Mouse (Mus musculus) splenic B cell, adult 2 months (primary cell): Measurements from ENCODE around the gene Gm7544.
A peak's percentile ranks its signal among the peaks of the same experiment; 100 is the strongest.
"Not testable (repeated sequence)": the region's sequence is repeated elsewhere in the genome, so short reads cannot be mapped to it uniquely, and the experiment has no call there.

ENCODE experiments used
- DNase-seq: peaks from one replicate; pipeline ENCODE4 v3.0.0-alpha.2; 2011; ENCODE audit warnings: low read depth, low spot score
- H3K27me3 ChIP-seq: 2 replicates; pipeline ENCODE4 v1.6.1; 2012; ENCODE audit warnings: mild to moderate bottlenecking, low read length, moderate library complexity, mixed read lengths; ENCODE audit not compliant: control insufficient read depth, poor library complexity, insufficient read depth, severe bottlenecking
- H3K36me3 ChIP-seq: 2 replicates; pipeline ENCODE4 v1.6.1; 2012; ENCODE audit warnings: mild to moderate bottlenecking, low read length, moderate library complexity, mixed read lengths; ENCODE audit not compliant: control insufficient read depth, poor library complexity, insufficient read depth, severe bottlenecking

Gene Gm7544

GRCm38 (mm10) chr1:82955913-82956312 is at the start of gene Gm7544:
TSS of gene Gm7544 (minus strand) at chr1:82956013.
- not testable (repeated sequence) for H3K36me3 ChIP-seq, DNase-seq, H3K27me3 ChIP-seq

- H3K27me3 ChIP-seq, DNase-seq: not testable (repeated sequence)
These were observed 44.5 kb upstream of the Gm7544 start, which contains the start of gene Gm47959 for GRCm38 (mm10) chr1:83000306-83000705. TSS of gene Gm47959 (plus strand) at chr1:83000548.

GRCm38 (mm10) chr1:82993947-82994346 is 38.1 kb upstream of the Gm7544 start:
- Histone ChIP-seq H3K27me3 (no peaks in the 10 kb centered on the region), H3K36me3 (no peaks in the 10 kb centered on the region)
- DNase-seq: no peak

More at GRCm38 (mm10) chr1:83000306-83000705, 44.5 kb upstream of the Gm7544 start, which contains the start of gene Gm47959:
- not testable (repeated sequence) for H3K36me3 ChIP-seq

GRCm38 (mm10) chr1:82992093-82992492 is 36.3 kb upstream of the Gm7544 start:
- Histone ChIP-seq H3K27me3 (no peaks in the 10 kb centered on the region), H3K36me3 (no peaks in the 10 kb centered on the region)
- DNase-seq: no peak

- Histone ChIP-seq H3K27me3 (no peaks in the 10 kb centered on the region), H3K36me3 (no peaks in the 10 kb centered on the region)
- DNase-seq: no peak
These were observed 35.8 kb upstream of the Gm7544 start for GRCm38 (mm10) chr1:82991596-82991995.

- Histone ChIP-seq H3K36me3 (no peaks in the 10 kb centered on the region), H3K27me3 (no peaks in the 10 kb centered on the region)
- no peak for DNase-seq
These were observed 35.2 kb upstream of the Gm7544 start for GRCm38 (mm10) chr1:82991062-82991461.

- Histone ChIP-seq H3K36me3 (no peaks in the 10 kb centered on the region), H3K27me3 (no peaks in the 10 kb centered on the region)
- peak; percentile 67 for DNase-seq
These were observed 31.9 kb upstream of the Gm7544 start for GRCm38 (mm10) chr1:82987530-82988198.

GRCm38 (mm10) chr1:82986738-82987137 is 30.9 kb upstream of the Gm7544 start:
- no peaks in the 10 kb centered on the region for H3K36me3 ChIP-seq
- no peaks in the 10 kb centered on the region; the same call in 1 of the 2 replicates for H3K27me3 ChIP-seq
- no peak for DNase-seq

- no peak for DNase-seq
- Histone ChIP-seq H3K36me3 (no peaks in the 10 kb centered on the region), H3K27me3 (no peaks in the 10 kb centered on the region; the same call in 1 of the 2 replicates)
These were observed 22.0 kb upstream of the Gm7544 start for GRCm38 (mm10) chr1:82977840-82978239.

GRCm38 (mm10) chr1:82975750-82976149 is 19.9 kb upstream of the Gm7544 start:
- Histone ChIP-seq H3K27me3 (no peaks in the 10 kb centered on the region), H3K36me3 (no peaks in the 10 kb centered on the region)
- no peak for DNase-seq

- H3K36me3 ChIP-seq: no peaks in the 10 kb centered on the region
- DNase-seq: no peak
- no peaks in the 10 kb centered on the region for H3K27me3 ChIP-seq
These were observed 18.5 kb upstream of the Gm7544 start for GRCm38 (mm10) chr1:82974342-82974741.

- DNase-seq: no peak
- no peaks in the 10 kb centered on the region for H3K27me3 ChIP-seq
- H3K36me3 ChIP-seq: no peaks in the 10 kb centered on the region
These were observed 18.1 kb upstream of the Gm7544 start for GRCm38 (mm10) chr1:82973901-82974300.

- no peaks in the 10 kb centered on the region for H3K27me3 ChIP-seq
- no peaks in the 10 kb centered on the region for H3K36me3 ChIP-seq
- DNase-seq: no peak
These were observed 17.4 kb upstream of the Gm7544 start for GRCm38 (mm10) chr1:82973244-82973643.

- no peak for DNase-seq
- no peaks in the 10 kb centered on the region for H3K27me3 ChIP-seq
- H3K36me3 ChIP-seq: no peaks in the 10 kb centered on the region
These were observed 16.2 kb upstream of the Gm7544 start for GRCm38 (mm10) chr1:82972046-82972445.

GRCm38 (mm10) chr1:82966413-82966812 is 10.6 kb upstream of the Gm7544 start:
- DNase-seq: no peak
- Histone ChIP-seq H3K36me3 (no peaks in the 10 kb centered on the region), H3K27me3 (no peaks in the 10 kb centered on the region)
